ENCODE assay signal across 9 mouse cellular contexts in genomic region chr14:20319420-20319819, GRCm38 (mm10). TPM values are rescaled to one million over a fixed set of nuclear protein-coding genes. Genes with fewer than 3 reads are reported as not detected.
A peak's percentile ranks its signal among the peaks of the same experiment; 100 is the strongest.
DNase-seq lines count a peak whose midpoint lies in the region; TF ChIP-seq lines count a peak whose summit lies in the region.
"Had no signal": no experiment of that assay in that cellular context is flagged by ENCODE, and none has a peak within 500 bp of the region (broad histone marks: within the 10 kb centered on the region; RNA-seq: fewer than 3 reads in every experiment).

No protein-coding gene starts in this region.

- 82% methylated on average over 3 of the region's 3 CpGs for WGBS in heart, adult 2 months
- 75% methylated on average over 3 of the region's 3 CpGs for WGBS in olfactory bulb, adult 2 months

- DNase-seq in heart, adult 2 months, result peak in 1 of 2 experiments; percentile 55
- no peak for DNase-seq in heart, adult 8-10 months (ENCODE audit: low spot score)
- DNase-seq in urinary bladder, adult 2 months (ENCODE audit: low spot score), result peak; percentile 27
- no peak for DNase-seq in urinary bladder, postnatal 4 days (ENCODE audit: low spot score in 2 of 2)
- DNase-seq in embryo, embryonic 10 days (ENCODE audit: low spot score), result peak; percentile 15
- DNase-seq in layer of hippocampus, postnatal 25 days (ENCODE audit: extremely low spot score in 1 of 2, low spot score in 1 of 2), result peak; percentile 25 to 62
- DNase-seq in urinary bladder, postnatal 36 days (ENCODE audit: low spot score in 2 of 2), result peak; percentile 19 to 20

- H3K9ac ChIP-seq in heart, adult 2 months (ENCODE audit: low read depth, low read length), result no peak overlapping the region

- no peak overlapping the region for H3K4me3 ChIP-seq in heart, adult 2 months
- no peak overlapping the region for H3K4me3 ChIP-seq in olfactory bulb, adult 2 months (ENCODE audit: insufficient read depth, low read depth, low read length)

- TF ChIP-seq CTCF in heart, adult 2 months (IDR thresholded peaks at IDR 0.05), result peak; percentile 76
- peak; percentile 57; the same call in 1 of the 2 replicates for TF ChIP-seq CTCF in olfactory bulb, adult 2 months (IDR thresholded peaks at IDR 0.05; ENCODE audit: insufficient read depth, low read depth, low read length)

- no peaks in the 10 kb centered on the region for H3K4me1 ChIP-seq in heart, adult 2 months (ENCODE audit: control insufficient read depth, insufficient read depth, low read length)
- H3K4me1 ChIP-seq in olfactory bulb, adult 2 months (ENCODE audit: control insufficient read depth, insufficient read depth, low read length), result no peaks in the 10 kb centered on the region

- no peaks in the 10 kb centered on the region for H3K27me3 ChIP-seq in heart, adult 2 months (ENCODE audit: control insufficient read depth, insufficient read depth, low read length)

- H3K36me3 ChIP-seq in heart, adult 2 months (ENCODE audit: control insufficient read depth, insufficient read depth, low read length), result no peaks in the 10 kb centered on the region

- no peak for TF ChIP-seq EP300 in heart, adult 2 months (IDR thresholded peaks at IDR 0.05; ENCODE audit: insufficient read depth, low read depth, low read length)

- no peak for TF ChIP-seq POLR2A in heart, adult 2 months (IDR thresholded peaks at IDR 0.05; ENCODE audit: insufficient read depth, low read depth, low read length)
- TF ChIP-seq POLR2A in olfactory bulb, adult 2 months (IDR thresholded peaks at IDR 0.05; ENCODE audit: insufficient read depth, low read depth, low read length), result no peak

- H3K79me2 ChIP-seq in heart, adult 2 months (replicated peaks; ENCODE audit: control insufficient read depth, insufficient read depth, low read length), result no peaks in the 10 kb centered on the region

- intact Hi-C loops in heart, adult 2 months (cut with DNase I), result no loop called here

- H3K27ac ChIP-seq in heart, adult 2 months, result no peak overlapping the region
- no peak overlapping the region for H3K27ac ChIP-seq in olfactory bulb, adult 2 months (ENCODE audit: insufficient read depth, low read depth, low read length)

RNA-seq across cellular contexts. Expression of gene Nudt13, which starts 24.9 kb away (rescaled TPM):
- total RNA-seq in heart, adult 2 months (2021), result 10 to 100 TPM; 35.7 to 37.7 TPM
- polyA plus RNA-seq in heart, adult 2 months (2012; rRNA removed), result 27.4 and 34.1 TPM in 2 replicates
- total RNA-seq in heart, adult 8-10 months (2022), result 10 to 100 TPM; 35.5 to 58.5 (median 43.4) TPM
- 39.0 and 48.2 TPM in 2 replicates for polyA plus RNA-seq in urinary bladder, adult 2 months (2012; rRNA removed)
- total RNA-seq in layer of hippocampus, postnatal 25 days (2021), result 10 to 100 TPM; 21.9 to 25.1 TPM
- polyA plus RNA-seq in olfactory bulb, adult 2 months (2012; ENCODE audit: insufficient read depth, insufficient read length, low replicate concordance, missing spikeins), result not detected in 2 replicates

RNA-seq across cellular contexts. Expression of gene Ecd, which starts 28.5 kb away (rescaled TPM):
- total RNA-seq in heart, adult 2 months (2021), result 10 to 100 TPM; 31.7 to 36.9 TPM
- 16.2 and 26.2 TPM in 2 replicates for polyA plus RNA-seq in heart, adult 2 months (2012; rRNA removed)
- 10 to 100 TPM; 38.3 to 42.0 (median 39.9) TPM for total RNA-seq in heart, adult 8-10 months (2022)
- polyA plus RNA-seq in urinary bladder, adult 2 months (2012; rRNA removed), result 24.8 and 25.6 TPM in 2 replicates
- total RNA-seq in layer of hippocampus, postnatal 25 days (2021), result 10 to 100 TPM; 31.1 to 34.4 TPM
- not detected in 2 replicates for polyA plus RNA-seq in olfactory bulb, adult 2 months (2012; ENCODE audit: insufficient read depth, insufficient read length, low replicate concordance, missing spikeins)

RNA-seq across cellular contexts. Expression of gene Fam149b, which starts 28.5 kb away (rescaled TPM):
- 10 to 100 TPM; 29.6 to 30.1 TPM for total RNA-seq in heart, adult 2 months (2021)
- polyA plus RNA-seq in heart, adult 2 months (2012; rRNA removed), result 23.1 and 36.5 TPM in 2 replicates
- 10 to 100 TPM; 30.1 to 32.7 (median 30.5) TPM for total RNA-seq in heart, adult 8-10 months (2022)
- polyA plus RNA-seq in urinary bladder, adult 2 months (2012; rRNA removed), result 41.3 and 43.4 TPM in 2 replicates
- 10 to 100 TPM; 42.4 to 51.7 TPM for total RNA-seq in layer of hippocampus, postnatal 25 days (2021)
- not detected in 2 replicates for polyA plus RNA-seq in olfactory bulb, adult 2 months (2012; ENCODE audit: insufficient read depth, insufficient read length, low replicate concordance, missing spikeins)

RNA-seq across cellular contexts. Expression of gene Kcnk16, which starts 50.4 kb away (rescaled TPM):
- not detected for total RNA-seq in heart, adult 2 months (2021)
- polyA plus RNA-seq in heart, adult 2 months (2012; rRNA removed), result not detected in 2 replicates
- total RNA-seq in heart, adult 8-10 months (2022), result not detected
- polyA plus RNA-seq in urinary bladder, adult 2 months (2012; rRNA removed), result 0.14 TPM in 1 of 2 replicates, not detected in the other
- not detected for total RNA-seq in layer of hippocampus, postnatal 25 days (2021)
- polyA plus RNA-seq in olfactory bulb, adult 2 months (2012; ENCODE audit: insufficient read depth, insufficient read length, low replicate concordance, missing spikeins), result not detected in 2 replicates
- total RNA-seq: layer of hippocampus, postnatal 14 days had no signal

Comparison
In these comparisons a context has a peak if more than half of its experiments do, and no peak if none do; other contexts are left out.
1. DNase-seq: peak in urinary bladder, adult 2 months (single experiment), embryo, embryonic 10 days (single experiment), layer of hippocampus, postnatal 25 days (2 of 2) and urinary bladder, postnatal 36 days (2 of 2); none in heart, adult 8-10 months (single experiment) and urinary bladder, postnatal 4 days (0 of 2).